Mouse (Mus musculus) lung, postnatal 25 days (tissue): ENCODE measurements at regions not wholly inside any gene's neighbourhood (a gene's known extent, or its start where the extent isn't known, plus 50 kb on each side); places are given as distances from the start of the nearest gene placed in this dataset.

ENCODE experiments used
- DNase-seq: peaks from one replicate; pipeline ENCODE4 v3.0.0; 2022; ENCODE audit warnings: low spot score

DNA sequence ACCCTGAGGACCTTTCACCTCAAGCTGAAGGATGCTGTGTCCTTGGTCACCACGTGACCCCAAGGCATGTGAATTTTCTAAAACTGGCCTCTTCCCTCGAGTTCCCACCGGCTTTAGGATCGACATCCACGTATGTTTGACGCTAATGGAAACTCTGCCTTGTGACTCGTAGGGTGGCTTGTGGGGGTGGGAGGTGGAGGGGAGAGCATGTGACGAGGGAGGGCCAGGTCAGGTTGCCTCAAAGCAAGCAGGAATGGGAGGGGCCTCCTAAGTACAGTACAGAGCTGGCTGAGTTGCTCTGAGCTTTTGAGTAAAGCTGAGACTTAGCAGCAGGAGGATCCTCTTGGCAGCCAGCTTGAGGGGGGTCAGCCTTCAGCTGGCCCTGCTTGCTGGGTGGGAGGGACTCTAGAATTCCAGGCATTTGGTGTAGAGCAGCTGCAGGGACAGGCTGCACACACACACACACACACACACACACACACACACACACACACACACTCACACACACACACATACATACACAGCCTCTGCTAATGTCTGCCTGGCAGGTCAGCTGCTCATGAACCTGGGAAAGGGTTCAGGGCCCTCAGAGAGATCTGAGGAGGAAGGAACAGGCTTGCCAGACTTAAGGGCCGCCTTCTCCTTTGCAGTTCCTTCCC is 78.5 kb downstream of the Sik1 start:
- peak; percentile 46 for DNase-seq

DNA sequence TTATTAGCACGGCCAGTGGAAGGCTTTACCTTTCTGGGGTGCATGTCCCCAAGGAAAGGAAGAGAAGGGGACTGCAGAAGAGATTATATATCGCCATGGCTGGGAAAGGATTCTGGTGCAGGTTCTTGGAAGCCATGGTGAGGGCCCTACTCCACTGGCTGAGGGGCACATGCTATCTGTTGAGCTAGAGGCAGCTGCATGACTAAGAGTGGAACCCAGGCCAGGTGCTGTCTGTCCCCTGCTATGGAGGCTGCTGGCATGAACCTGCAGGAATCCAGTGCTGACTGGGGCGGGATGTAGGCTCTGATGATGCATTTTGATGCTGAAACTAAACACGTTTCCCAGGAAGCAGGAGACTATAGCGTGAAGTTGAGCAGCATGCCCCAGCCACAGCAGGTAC is 77.9 kb downstream of the Sik1 start:
- DNase-seq: no peak

DNA sequence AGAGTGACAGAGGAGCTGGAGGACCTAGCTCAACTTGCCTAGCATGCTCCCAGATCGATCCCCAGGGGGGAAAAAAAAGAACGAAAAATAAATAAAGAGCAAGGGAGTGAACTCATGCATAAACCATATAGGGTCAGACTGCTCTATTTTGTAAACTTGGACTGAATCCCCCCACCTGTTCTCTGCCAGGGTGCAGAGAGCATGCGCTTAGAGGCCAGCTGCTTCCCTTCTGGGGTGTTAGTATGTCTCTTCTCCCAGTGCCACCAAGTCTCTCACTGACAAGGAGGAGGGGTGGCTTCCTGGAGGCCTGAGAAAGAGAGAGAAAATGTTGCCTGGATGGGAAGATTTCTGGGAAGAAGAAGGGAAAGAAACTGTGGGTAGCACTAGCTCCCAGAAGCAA is 76.1 kb downstream of the Sik1 start:
- DNase-seq: no peak

DNA sequence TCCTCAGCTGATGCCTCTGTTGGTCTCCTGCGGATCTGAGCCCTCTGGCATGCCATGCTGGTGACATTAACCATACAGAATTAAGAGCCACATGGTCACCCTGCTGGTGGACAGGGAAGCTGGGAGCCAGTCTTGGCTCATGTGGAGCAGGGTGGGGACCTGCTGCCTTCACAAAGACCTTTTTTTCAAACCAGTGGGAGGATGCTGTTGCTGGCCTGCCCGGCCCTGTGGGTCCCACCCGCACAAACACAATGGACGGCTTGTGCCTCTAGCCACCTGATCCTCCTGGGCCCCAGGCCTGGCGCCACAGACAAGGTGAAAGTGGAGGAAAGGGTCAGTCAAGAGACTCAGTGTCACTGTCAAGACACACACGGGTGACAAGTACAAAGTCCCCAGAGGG is 73.4 kb downstream of the Sik1 start:
- DNase-seq: no peak

DNA sequence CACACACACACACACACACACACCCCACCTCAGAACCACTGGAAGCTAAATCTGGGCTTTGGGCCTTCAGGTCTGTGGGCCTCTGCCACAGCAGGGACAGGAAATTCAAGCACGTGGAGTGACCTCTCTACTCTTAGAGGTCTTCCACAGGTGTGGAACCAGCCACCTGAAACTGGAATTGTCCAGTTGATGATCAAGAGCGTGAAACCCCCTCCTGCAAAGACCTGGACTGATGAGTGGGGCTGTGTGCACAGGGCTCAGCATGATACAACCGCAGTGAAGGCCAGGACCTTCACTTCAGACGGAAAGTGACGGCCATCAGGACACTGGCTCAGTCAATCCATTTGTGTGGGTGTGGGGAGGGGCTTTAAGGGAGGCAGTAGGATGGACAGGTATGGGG is 72.5 kb downstream of the Sik1 start:
- no peak for DNase-seq

DNA sequence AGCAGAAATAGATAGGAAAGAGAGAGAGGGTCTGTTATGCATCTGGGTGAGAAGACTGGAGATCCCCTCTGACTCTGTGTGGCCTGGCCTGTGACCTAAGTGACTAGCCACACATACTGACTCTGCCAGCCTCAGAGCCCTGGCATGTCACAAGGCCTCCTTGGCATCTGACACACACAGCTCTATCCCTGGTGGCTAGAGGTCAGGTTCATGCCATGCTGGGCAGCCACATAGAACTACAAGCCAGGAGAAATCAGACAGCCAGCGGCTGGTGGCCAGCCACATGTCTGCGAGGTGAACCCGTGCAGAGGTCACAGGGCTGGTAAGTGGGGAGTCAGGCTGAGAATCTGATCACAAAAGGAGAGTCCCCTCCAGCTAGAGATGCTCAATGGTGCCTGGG is 67.3 kb downstream of the Sik1 start:
- no peak for DNase-seq

DNA sequence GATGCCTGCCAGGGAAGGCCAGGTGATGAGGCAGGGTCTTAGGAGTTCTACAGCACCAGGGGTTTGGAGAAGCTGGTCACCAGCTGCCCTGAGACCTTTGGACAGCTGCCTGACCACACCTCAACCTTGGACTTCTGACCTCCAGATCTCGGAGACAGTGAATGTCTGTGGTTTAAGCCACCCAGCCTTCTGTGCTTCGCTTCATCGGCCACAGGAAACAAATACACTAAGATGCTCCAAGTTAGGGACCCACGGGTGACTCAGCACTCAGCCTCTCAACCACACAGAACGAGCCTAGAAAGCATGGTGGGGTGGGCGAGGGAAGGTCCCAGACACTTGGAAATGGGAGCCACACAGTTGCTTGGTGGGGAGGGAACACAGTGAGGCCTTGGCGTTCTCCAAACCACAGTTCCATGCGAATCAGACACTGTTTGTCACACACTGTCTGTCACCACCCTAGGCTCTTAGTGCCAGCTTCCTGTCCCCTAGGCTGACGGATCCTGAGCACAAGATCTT is 66.5 kb downstream of the Sik1 start:
- DNase-seq: no peak

DNA sequence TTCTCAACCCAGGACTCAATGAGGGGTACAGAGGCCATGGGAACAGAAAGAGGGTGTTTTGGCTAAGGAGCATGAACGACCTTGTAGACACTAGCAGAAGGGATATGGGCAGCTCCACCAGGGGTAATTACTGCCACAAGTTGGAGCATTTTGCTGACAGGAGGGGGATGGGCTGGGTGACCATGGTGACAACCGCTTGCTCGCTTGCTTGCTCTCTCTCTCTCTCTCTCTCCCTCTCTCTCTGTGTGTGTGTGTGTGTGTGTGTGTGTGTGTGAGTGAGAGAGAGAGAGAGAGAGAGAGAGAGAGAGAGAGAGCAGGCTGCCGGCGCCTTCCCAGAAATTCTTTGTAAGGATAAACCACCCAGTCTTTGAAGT is 65.7 kb downstream of the Sik1 start:
- no peak for DNase-seq

DNA sequence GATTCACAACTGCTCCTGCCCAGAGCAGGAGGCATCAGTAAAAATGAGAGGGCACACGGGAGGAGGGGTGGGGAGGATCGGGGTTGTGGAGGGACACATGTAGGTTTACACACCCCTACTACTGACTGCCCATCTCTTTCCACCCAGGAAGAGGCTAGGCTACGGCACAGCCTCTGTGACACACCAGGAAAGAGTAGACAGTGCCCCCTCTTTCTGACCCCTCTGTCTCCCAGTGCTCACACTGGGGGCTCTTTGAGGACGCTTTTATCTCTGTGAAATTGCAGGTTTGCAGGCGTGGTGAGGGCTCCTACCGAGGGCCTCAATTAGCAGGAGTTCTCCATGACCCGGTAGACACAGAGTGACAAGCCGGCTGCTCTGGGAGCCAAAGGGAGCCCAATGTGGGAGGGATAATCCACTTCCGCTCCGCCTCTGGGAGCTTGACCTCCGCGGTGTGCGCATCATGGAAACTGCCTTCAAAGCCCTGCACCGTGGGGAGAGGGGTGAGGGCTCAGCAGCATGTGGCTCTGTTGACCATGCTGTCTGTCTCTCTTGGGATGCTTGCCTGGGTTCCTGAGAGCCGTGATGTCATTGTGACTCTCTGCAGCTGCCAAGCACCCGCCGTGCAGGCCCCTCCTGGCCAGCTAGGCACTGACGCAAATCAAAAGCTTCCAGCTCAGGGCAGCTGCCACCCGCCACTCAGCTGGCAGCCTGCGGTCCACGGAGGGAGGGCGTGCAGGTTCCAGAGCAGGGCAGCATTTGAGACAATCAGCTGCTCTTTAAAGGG is 65.1 kb downstream of the Sik1 start:
- DNase-seq: peak; percentile 70

DNA sequence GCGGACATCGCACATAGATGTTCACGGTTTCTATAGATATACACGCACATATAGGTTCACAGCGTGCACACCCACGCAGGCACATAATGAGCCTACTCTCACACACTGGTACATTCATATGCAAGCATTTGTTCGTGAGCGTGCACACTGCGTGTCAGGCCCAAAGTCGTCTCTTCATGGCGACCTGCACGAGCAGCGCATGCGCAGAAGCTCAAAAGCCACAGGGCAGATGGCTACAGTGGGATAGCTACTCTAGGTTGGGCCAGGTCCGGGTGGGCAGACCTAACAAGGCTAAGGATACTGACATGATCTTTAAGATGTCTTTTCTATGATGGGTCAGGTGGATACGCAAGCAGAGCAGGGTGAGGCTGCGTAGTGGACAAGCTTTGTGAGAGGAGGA is 63.9 kb downstream of the Sik1 start:
- no peak for DNase-seq

DNA sequence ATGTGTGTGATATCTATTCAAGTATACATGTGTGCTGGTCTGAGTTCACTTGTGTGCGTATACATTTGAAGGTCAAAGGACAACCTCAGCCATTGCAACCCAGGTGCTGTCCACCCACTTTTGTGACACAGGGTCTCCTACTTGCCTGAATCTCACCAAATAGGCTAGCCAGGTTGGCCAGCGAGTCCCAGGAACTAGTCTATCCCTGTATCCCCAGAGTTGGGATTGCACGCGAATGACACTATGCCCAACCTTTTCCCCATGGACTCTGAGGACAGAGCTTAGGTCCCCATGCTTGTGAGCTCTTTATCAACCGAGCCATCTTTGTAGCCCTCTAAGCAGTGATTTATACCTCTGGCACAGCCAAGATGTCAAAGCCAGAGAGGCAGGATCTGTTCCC is 62.6 kb downstream of the Sik1 start:
- DNase-seq: no peak

DNA sequence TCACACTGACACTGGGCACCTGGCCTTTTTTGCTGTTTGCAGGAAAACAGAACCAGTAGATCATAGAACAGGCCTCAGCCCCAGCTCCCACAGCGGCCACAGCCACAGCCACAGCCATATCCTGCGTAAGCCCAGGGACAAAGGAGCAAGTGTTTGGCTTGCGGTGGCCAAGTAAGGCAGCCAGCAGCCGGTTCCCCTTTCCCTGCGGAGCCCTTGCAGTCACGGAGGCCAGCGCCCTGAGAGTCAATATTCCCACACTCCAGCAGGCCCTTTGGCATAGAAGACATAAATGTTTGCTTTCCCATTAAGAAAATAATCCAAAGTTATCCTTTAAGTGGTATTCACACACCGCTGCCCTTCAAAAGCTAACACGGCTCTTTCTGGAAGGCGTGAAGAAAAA is 62.1 kb downstream of the Sik1 start:
- DNase-seq: peak; percentile 85

DNA sequence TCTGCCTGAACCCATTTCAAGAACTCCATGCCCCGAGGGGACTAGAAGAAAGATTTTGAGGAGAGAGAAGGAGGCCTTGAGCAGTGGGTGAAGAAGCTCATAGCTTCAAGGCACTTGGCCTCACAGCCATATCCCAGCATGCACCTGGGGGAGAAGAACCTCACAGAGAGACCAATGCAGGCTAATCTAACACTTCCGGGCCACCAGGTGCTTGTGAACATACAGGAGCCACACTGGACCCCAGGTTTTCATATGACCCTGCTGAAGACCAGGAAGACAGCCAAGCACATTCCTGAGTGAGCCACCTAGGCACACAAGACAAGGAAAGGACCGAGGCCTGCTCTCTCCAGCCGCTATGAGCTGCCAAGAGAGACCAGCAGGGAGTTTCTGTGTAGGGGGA is 61.6 kb downstream of the Sik1 start:
- no peak for DNase-seq
